Mouse (Mus musculus): ENCODE results near the gene Helb.

GRCm38 (mm10) chr10:120033866-120034265 lies 78.9 kb downstream of the Helb start:
- no peak for TF ChIP-seq POLR2A (IDR thresholded peaks at IDR 0.05; ENCODE audit: low read depth, low read length)
- TF ChIP-seq CTCF (conservative IDR thresholded peaks at IDR 0.05; ENCODE audit: insufficient read depth, insufficient read length, low read depth, low read length): no peak
